Mouse (Mus musculus) forebrain, embryonic 14.5 days (tissue): Measurements from ENCODE around the gene Nptx1. TPM values are rescaled to one million over a fixed set of nuclear protein-coding genes. Genes with fewer than 3 reads are reported as not detected.

Source experiments
- ATAC-seq: fragments of 200-750 bp; cut with Nextera tagmentation; 2 replicates; pipeline ENCODE4 v1.8.0; 2017; ENCODE audit warnings: mild to moderate bottlenecking, moderate library complexity
- DNase-seq: peaks from one replicate; pipeline ENCODE4 v3.0.0-alpha.2; 2015; ENCODE audit warnings: low spot score
- H3K27ac ChIP-seq: fragments of 300-500 bp; sonication (generic); 2 replicates; pipeline ENCODE4 v1.5.1; 2014; ENCODE audit warnings: low read depth, mild to moderate bottlenecking, control low read depth, low read length, moderate library complexity
- H3K27me3 ChIP-seq: fragments of 300-500 bp; sonication (generic); replicated peaks from 2 replicates; pipeline ENCODE4 v1.6.1; 2014; ENCODE audit warnings: low read length, control low read depth, mixed read lengths; ENCODE audit not compliant: control insufficient read depth, insufficient read depth
- H3K36me3 ChIP-seq: fragments of 300-500 bp; sonication (generic); 2 replicates; pipeline ENCODE4 v1.6.1; 2014; ENCODE audit warnings: low read length, control low read depth; ENCODE audit not compliant: control insufficient read depth, insufficient read depth
- H3K4me1 ChIP-seq: fragments of 300-500 bp; sonication (generic); 2 replicates; pipeline ENCODE4 v1.6.1; 2014; ENCODE audit warnings: antibody characterized with exemption, low read length, control low read depth; ENCODE audit not compliant: control insufficient read depth, insufficient read depth
- H3K4me2 ChIP-seq: fragments of 300-500 bp; sonication (generic); 2 replicates; pipeline ENCODE4 v1.6.1; 2014; ENCODE audit warnings: mild to moderate bottlenecking, control low read depth, low read length
- H3K4me3 ChIP-seq: fragments of 300-500 bp; sonication (generic); 2 replicates; pipeline ENCODE4 v1.5.1; 2014; ENCODE audit warnings: low read depth, low read length, control low read depth
- H3K9ac ChIP-seq: fragments of 300-500 bp; sonication (generic); 2 replicates; pipeline ENCODE4 v1.6.1; 2014; ENCODE audit warnings: mild to moderate bottlenecking, low read length, control low read depth, moderate library complexity
- H3K9me3 ChIP-seq: fragments of 300-500 bp; sonication (generic); replicated peaks from 2 replicates; pipeline ENCODE4 v1.6.1; 2016; ENCODE audit warnings: low read length, control low read depth, mixed read lengths; ENCODE audit not compliant: control insufficient read depth
- WGBS: fragments of 180-500 bp; shearing (Covaris S2); extraction: QIAGEN DNeasy Blood & Tissue Kit; methylation state at CpG from one replicate; pipeline ENCODE4 v1.1.7; 2014; 5-methylcytosine and 5-hydroxymethylcytosine counted together
- polyA plus RNA-seq: library from polyadenylated mRNA; unstranded; fragments of >200 nt; fragmentation: Nextera tagmentation; extraction: Ambion mirVana; gene quantifications from 2 replicates; pipeline ENCODE4 v1.2.1, GENCODE M21; 2014

The Nptx1 gene
- polyA plus RNA-seq, 1 experiment from 2014 or later = 4.1 TPM

- WGBS = under 1% methylated on average over 46 of the region's 46 CpGs
- H3K4me2 ChIP-seq = peak overlapping the region; percentile 99
- DNase-seq = no peak
- peak overlapping the region; percentile 67 for H3K4me3 ChIP-seq
- peaks cover 18% of the 10 kb centered on the region for H3K4me1 ChIP-seq
- H3K9me3 ChIP-seq = no peaks in the 10 kb centered on the region
- H3K27ac ChIP-seq = no peak overlapping the region
- H3K36me3 ChIP-seq = no peaks in the 10 kb centered on the region; the same call in 1 of the 2 replicates
- ATAC-seq = no peak
- peak overlapping the region; percentile 84 for H3K9ac ChIP-seq
- peaks cover 34% of the 10 kb centered on the region for H3K27me3 ChIP-seq
These were observed 914 bp downstream of the Nptx1 start for GRCm38 (mm10) chr11:119546496-119547182.

- peak overlapping the region; percentile 99 for H3K4me2 ChIP-seq
- peak; percentile 65 for DNase-seq
These were observed 1.6 kb downstream of the Nptx1 start for GRCm38 (mm10) chr11:119545741-119546495.

DNA sequence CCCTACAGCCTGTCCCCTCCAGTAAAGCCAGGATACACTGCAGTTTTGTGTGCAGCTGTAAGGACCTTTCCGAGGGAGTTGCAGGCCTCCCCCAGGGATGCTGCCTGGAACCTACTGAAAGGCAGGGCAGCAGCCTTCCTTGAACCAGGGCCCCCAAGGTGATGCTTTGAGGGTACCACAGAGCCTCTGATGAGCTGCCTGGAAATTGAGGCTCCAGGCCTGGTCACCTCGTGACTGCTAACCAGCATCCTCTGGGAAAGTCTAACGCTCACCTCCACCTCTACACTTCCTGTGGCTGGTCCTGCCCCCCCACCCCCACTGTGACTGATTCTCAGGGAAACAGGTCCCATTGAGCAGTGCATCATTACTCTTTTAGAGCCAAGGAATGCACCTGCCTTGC lies 2.3 kb downstream of the Nptx1 start:
- Histone ChIP-seq H3K9me3 (no peaks in the 10 kb centered on the region), H3K4me2 (peak overlapping the region; percentile 99), H3K4me1 (peaks cover 9% of the 10 kb centered on the region), H3K27me3 (peaks cover 31% of the 10 kb centered on the region), H3K27ac (no peak overlapping the region), H3K9ac (peak overlapping the region; percentile 33; the same call in 1 of the 2 replicates), H3K4me3 (peak overlapping the region; percentile 67), H3K36me3 (no peaks in the 10 kb centered on the region; the same call in 1 of the 2 replicates)
- DNase-seq (no peak), ATAC-seq (no peak)
- WGBS = 59% methylated on average over 3 of the region's 3 CpGs

More at GRCm38 (mm10) chr11:119545741-119546495, 1.6 kb downstream of the Nptx1 start:
- WGBS = 8% methylated on average over 10 of the region's 10 CpGs
- Histone ChIP-seq H3K36me3 (no peaks in the 10 kb centered on the region; the same call in 1 of the 2 replicates), H3K9me3 (no peaks in the 10 kb centered on the region), H3K9ac (peak overlapping the region; percentile 84), H3K4me1 (peaks cover 13% of the 10 kb centered on the region), H3K4me3 (peak overlapping the region; percentile 67), H3K27me3 (peaks cover 34% of the 10 kb centered on the region), H3K27ac (no peak overlapping the region)
- ATAC-seq = no peak

DNA sequence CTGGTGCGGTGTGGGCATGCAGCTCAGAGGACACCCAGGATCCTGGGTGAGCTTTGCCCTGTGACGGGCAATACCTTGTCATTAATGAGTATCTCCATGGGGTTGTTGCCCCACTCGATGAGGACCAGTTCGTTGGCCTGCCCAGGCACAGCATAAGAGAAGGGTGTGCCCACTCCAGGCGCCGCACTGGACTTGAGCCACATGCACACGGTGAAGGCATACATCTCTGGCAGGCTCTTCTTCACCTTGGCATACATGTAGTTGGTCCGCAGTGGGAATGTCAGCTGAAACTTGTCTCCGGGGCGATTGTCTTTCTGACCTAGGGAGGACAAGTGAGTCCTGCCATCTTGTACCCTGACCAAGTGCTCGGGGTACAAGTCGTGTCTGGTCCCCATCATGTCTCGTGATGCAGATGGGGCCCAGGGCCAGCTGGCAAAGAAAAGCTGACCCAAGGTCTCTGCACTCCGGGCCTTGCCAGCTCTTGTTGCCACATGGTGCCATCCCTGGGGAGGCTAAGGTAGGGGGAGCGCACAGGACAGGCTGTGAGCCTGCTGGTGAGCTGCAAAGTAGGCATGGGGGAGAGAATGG lies 2.9 kb downstream of the Nptx1 start:
- Histone ChIP-seq H3K27ac (no peak overlapping the region), H3K4me1 (peaks cover 9% of the 10 kb centered on the region), H3K9me3 (no peaks in the 10 kb centered on the region), H3K4me3 (no peak overlapping the region), H3K27me3 (peaks cover 25% of the 10 kb centered on the region; the same call in 1 of the 2 replicates), H3K36me3 (no peaks in the 10 kb centered on the region; the same call in 1 of the 2 replicates), H3K4me2 (peak overlapping the region; percentile 99; the same call in 1 of the 2 replicates), H3K9ac (no peak overlapping the region)
- ATAC-seq (no peak), DNase-seq (no peak)
- 90% methylated on average over 15 of the region's 15 CpGs for WGBS

- Histone ChIP-seq H3K4me1 (peaks cover 8% of the 10 kb centered on the region), H3K4me3 (no peak overlapping the region), H3K36me3 (no peaks in the 10 kb centered on the region; the same call in 1 of the 2 replicates), H3K9me3 (no peaks in the 10 kb centered on the region), H3K4me2 (0 out of 2 replicates have a peak overlapping the region, but pooled peaks have one; percentile 16), H3K9ac (no peak overlapping the region), H3K27me3 (peaks cover 18% of the 10 kb centered on the region; the same call in 1 of the 2 replicates), H3K27ac (no peak overlapping the region)
- 58% methylated on average over 16 of the region's 16 CpGs for whole genome bisulfite sequencing
- DNase-seq (no peak), ATAC-seq (no peak)
These were observed 3.6 kb downstream of the Nptx1 start for GRCm38 (mm10) chr11:119543816-119544517.

DNA sequence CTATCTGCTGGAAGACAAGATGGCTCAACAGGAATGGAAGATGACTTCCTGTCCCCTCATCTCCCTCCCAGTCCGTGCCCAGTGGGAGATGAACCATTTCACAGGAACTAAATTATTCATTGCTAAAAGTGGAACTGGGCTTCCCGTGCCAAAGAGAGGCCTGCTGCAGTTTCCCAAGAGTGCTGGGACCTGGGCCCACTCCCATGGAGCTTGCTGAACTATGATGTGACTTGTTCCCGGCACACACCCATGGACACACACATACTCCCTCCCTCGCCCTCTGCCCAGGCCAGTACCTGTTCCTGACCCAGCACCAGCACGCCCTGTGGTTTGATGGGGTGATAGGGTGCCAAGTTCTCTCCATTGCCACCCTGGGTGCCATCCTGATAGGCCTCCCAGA lies 4.7 kb downstream of the Nptx1 start:
- Histone ChIP-seq H3K9ac (no peak overlapping the region), H3K4me3 (no peak overlapping the region), H3K4me1 (no peaks in the 10 kb centered on the region; the same call in 1 of the 2 replicates), H3K27me3 (0 out of 2 replicates have a peak, but pooled peaks cover 9% of the 10 kb centered on the region), H3K36me3 (no peaks in the 10 kb centered on the region; the same call in 1 of the 2 replicates), H3K9me3 (no peaks in the 10 kb centered on the region), H3K4me2 (no peak overlapping the region), H3K27ac (no peak overlapping the region)
- DNase-seq (no peak), ATAC-seq (no peak)
- WGBS = 82% methylated on average over 5 of the region's 5 CpGs

DNA sequence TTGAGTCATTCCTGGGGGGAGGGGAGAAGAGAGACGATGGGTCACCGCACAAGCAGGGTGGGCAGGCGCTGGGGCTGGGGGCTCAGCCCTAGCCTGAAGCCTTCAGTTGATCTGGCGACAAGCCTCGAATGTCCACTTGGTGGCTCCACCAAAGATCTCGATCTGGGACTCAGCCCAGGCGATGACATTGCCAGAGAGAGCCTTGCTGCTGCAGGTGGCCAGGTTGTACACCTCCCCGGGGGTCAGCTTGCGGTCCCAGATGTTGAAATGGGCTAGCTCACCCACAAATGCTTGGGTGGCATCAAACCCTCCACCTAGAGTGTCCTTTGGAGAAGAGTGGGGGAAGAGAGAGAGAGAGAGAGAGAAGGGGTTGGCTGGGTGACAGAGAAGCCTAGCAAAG lies 5.2 kb downstream of the Nptx1 start:
- WGBS = 55% methylated on average over 9 of the region's 9 CpGs
- no peaks in the 10 kb centered on the region for H3K9me3 ChIP-seq
- H3K4me2 ChIP-seq = no peak overlapping the region
- H3K27me3 ChIP-seq = 0 out of 2 replicates have a peak, but pooled peaks cover 9% of the 10 kb centered on the region
- no peak overlapping the region for H3K4me3 ChIP-seq
- DNase-seq (no peak), ATAC-seq (no peak)
- H3K27ac ChIP-seq = no peak overlapping the region
- H3K9ac ChIP-seq = no peak overlapping the region
- no peaks in the 10 kb centered on the region; the same call in 1 of the 2 replicates for H3K36me3 ChIP-seq
- H3K4me1 ChIP-seq = no peaks in the 10 kb centered on the region; the same call in 1 of the 2 replicates

DNA sequence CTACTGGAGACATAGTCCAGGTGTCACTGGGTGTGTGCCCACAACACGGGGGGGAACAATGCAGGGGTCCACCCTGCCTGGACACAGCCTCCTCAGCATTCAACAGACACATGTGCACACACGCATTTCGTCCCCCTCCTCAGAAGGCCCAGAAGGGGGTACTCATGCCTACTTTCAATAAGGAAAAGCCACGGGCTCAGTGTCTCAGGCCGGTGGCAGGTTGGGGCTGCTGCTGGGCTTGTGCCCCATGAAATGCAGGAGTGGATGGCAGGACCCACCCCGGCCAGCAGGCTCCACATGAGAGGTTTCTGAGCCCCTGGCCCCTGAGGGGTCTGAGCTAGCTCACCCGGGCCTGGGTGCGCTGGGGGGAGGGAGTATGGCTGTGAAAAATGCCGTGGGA lies 6.5 kb downstream of the Nptx1 start:
- no peaks in the 10 kb centered on the region; the same call in 1 of the 2 replicates for H3K36me3 ChIP-seq
- no peaks in the 10 kb centered on the region for H3K27me3 ChIP-seq
- no peak overlapping the region for H3K27ac ChIP-seq
- no peaks in the 10 kb centered on the region for H3K9me3 ChIP-seq
- H3K9ac ChIP-seq = no peak overlapping the region
- H3K4me1 ChIP-seq = no peaks in the 10 kb centered on the region; the same call in 1 of the 2 replicates
- no peak overlapping the region for H3K4me2 ChIP-seq
- ATAC-seq = no peak
- no peak for DNase-seq
- WGBS = 80% methylated on average over 9 of the region's 9 CpGs
- no peak overlapping the region for H3K4me3 ChIP-seq
